In the genomic region with DNA sequence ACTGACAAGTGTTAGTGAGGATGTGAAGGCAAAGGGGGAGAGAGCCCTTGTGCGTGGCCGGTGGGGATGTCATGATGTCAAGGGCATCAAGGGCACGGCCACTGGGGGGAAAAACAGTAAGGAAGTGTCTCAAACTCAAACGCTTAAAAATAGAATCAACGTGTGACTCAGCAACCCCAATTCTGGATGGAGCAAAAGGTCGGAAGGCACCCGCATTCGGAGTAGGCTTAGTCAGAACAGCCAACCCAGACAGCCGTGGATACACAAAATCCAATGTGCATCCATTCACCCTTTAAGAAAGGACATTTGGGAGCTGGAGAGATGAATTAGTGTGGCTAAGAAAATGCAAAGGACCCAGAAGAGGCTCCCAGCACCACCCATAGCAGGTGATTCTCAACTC, we compare ENCODE assay signal across 23 mouse cellular contexts.
"Had no signal": no experiment of that assay in that cellular context is flagged by ENCODE, and none has a peak within 500 bp of the region (broad histone marks: within the 10 kb centered on the region; RNA-seq: fewer than 3 reads in every experiment).

No protein-coding gene starts in this region.

- H3K4me3 ChIP-seq: layer of hippocampus, adult 2 months; limb, embryonic 10.5 days; limb, embryonic 13.5 days; liver, embryonic 12.5 days; liver, embryonic 15.5 days; lung, embryonic 15.5 days; midbrain, embryonic 12.5 days; midbrain, embryonic 15.5 days; neural tube, embryonic 12.5 days; neural tube, embryonic 15.5 days; stomach, embryonic 15.5 days had no signal

- H3K27ac ChIP-seq: kidney, postnatal 0 days; layer of hippocampus, adult 2 months; limb, embryonic 10.5 days; limb, embryonic 13.5 days; liver, embryonic 12.5 days; liver, embryonic 15.5 days; lung, embryonic 15.5 days; midbrain, embryonic 12.5 days; midbrain, embryonic 15.5 days; neural tube, embryonic 12.5 days; neural tube, embryonic 15.5 days; stomach, embryonic 15.5 days had no signal

- ATAC-seq: liver, embryonic 12.5 days; midbrain, embryonic 15.5 days had no signal

- DNase-seq: kidney, postnatal 25 days; layer of hippocampus, adult 9-11 months; liver; lung, adult 18-20 months; lung, postnatal 10 days; lung, postnatal 36 days; right cerebral cortex, adult 18-20 months; right cerebral cortex, postnatal 14 days; right cerebral cortex, postnatal 4 days; spleen, adult 18-20 months; thymus, postnatal 25 days had no signal
